Mouse (Mus musculus) adrenal gland, adult 2 months (tissue): ENCODE measurements around the gene 4930402K13Rik. TPM values are rescaled to one million over a fixed set of nuclear protein-coding genes. Genes with fewer than 3 reads are reported as not detected.
"Not testable (repeated sequence)": the region's sequence is repeated elsewhere in the genome, so short reads cannot be mapped to it uniquely, and the experiment has no call there.

Experiments
- DNase-seq: peaks from one replicate; pipeline ENCODE4 v3.0.0; 2021
- long read RNA-seq: library from polyadenylated mRNA; stranded (forward); transcript quantifications from one replicate; pipeline ENCODE4 v2.0.0, GENCODE M21; 2021
- polyA plus RNA-seq: library from polyadenylated mRNA; depleted of rRNA; stranded (reverse); fragments of >200 nt; gene quantifications from 2 replicates; pipeline ENCODE4 v1.2.3, GENCODE M21; 2012; rRNA removed
- total RNA-seq, 2 experiments: library from RNA; stranded (reverse); gene quantifications; 2 replicates each; pipeline ENCODE4 v1.2.3; 2021

The 4930402K13Rik gene
- total RNA-seq = not detected
- polyA plus RNA-seq = not detected in 2 replicates
- long read RNA-seq = 0 reads

GRCm38 (mm10) chrX:9104262-9104661, at the start of gene 4930402K13Rik:
4930402K13Rik (plus strand) TSS chrX:9104562.
- no peak for DNase-seq

GRCm38 (mm10) chrX:9060952-9061351, 43.4 kb upstream of the 4930402K13Rik start:
- DNase-seq = peak; percentile 81

- no peak for DNase-seq
These were observed 42.3 kb upstream of the 4930402K13Rik start for GRCm38 (mm10) chrX:9062101-9062500.

GRCm38 (mm10) chrX:9062715-9063114, 41.6 kb upstream of the 4930402K13Rik start, which contains the start of gene Fthl17f:
Fthl17f (plus strand) TSS chrX:9063015.
- not testable (repeated sequence) for DNase-seq

- peak; percentile 30 for DNase-seq
These were observed 26.7 kb upstream of the 4930402K13Rik start for GRCm38 (mm10) chrX:9077699-9078098.

GRCm38 (mm10) chrX:9095066-9095465, 9.3 kb upstream of the 4930402K13Rik start:
- not testable (repeated sequence) for DNase-seq

GRCm38 (mm10) chrX:9110381-9110780, 6.0 kb downstream of the 4930402K13Rik start:
- no peak for DNase-seq

GRCm38 (mm10) chrX:9124928-9125327, 20.6 kb downstream of the 4930402K13Rik start:
- DNase-seq = no peak

- no peak for DNase-seq
These were observed 24.0 kb downstream of the 4930402K13Rik start for GRCm38 (mm10) chrX:9128317-9128831.

- no peak for DNase-seq
These were observed 35.1 kb downstream of the 4930402K13Rik start for GRCm38 (mm10) chrX:9139290-9139948.

GRCm38 (mm10) chrX:9142669-9143068, 38.3 kb downstream of the 4930402K13Rik start:
- no peak for DNase-seq

Other genes with a start within 250 kb of the 4930402K13Rik start
- gene Gm5751, start 230.3 kb upstream of the 4930402K13Rik start, total RNA-seq = not detected
- gene Gm5751, start 230.3 kb upstream of the 4930402K13Rik start, polyA plus RNA-seq = not detected in 2 replicates
- gene B630019K06Rik, start 212.2 kb upstream of the 4930402K13Rik start, total RNA-seq = 10 to 100 TPM in 1 of 2 experiments, 1 to 10 TPM in 1; 9.8 to 10.6 TPM
- gene B630019K06Rik, start 212.2 kb upstream of the 4930402K13Rik start, polyA plus RNA-seq = 16.7 and 18.1 TPM in 2 replicates
- not detected for gene Fthl17b, start 141.6 kb upstream of the 4930402K13Rik start, total RNA-seq
- gene Fthl17b, start 141.6 kb upstream of the 4930402K13Rik start, polyA plus RNA-seq = not detected in 2 replicates
- gene Fthl17c, start 128.0 kb upstream of the 4930402K13Rik start, total RNA-seq = not detected
- not detected in 2 replicates for gene Fthl17c, start 128.0 kb upstream of the 4930402K13Rik start, polyA plus RNA-seq
- gene Fthl17d, start 117.8 kb upstream of the 4930402K13Rik start, total RNA-seq = not detected
- gene Fthl17d, start 117.8 kb upstream of the 4930402K13Rik start, polyA plus RNA-seq = not detected in 2 replicates
- gene Fthl17e, start 71.1 kb upstream of the 4930402K13Rik start, total RNA-seq = not detected
- gene Fthl17e, start 71.1 kb upstream of the 4930402K13Rik start, polyA plus RNA-seq = not detected in 2 replicates
- gene Fthl17f, start 41.5 kb upstream of the 4930402K13Rik start, total RNA-seq = not detected
- gene Fthl17f, start 41.5 kb upstream of the 4930402K13Rik start, polyA plus RNA-seq = not detected in 2 replicates
- gene Lancl3, start 95.3 kb downstream of the 4930402K13Rik start, total RNA-seq = 1 to 10 TPM; 2.4 TPM
- gene Lancl3, start 95.3 kb downstream of the 4930402K13Rik start, polyA plus RNA-seq = 1.9 and 2.1 TPM in 2 replicates
- gene Gm14862, start 152.3 kb downstream of the 4930402K13Rik start, total RNA-seq = not detected
- not detected in 2 replicates for gene Gm14862, start 152.3 kb downstream of the 4930402K13Rik start, polyA plus RNA-seq
- gene Xk, start 168.2 kb downstream of the 4930402K13Rik start, total RNA-seq = 1 to 10 TPM; 1.7 to 1.9 TPM
- gene Xk, start 168.2 kb downstream of the 4930402K13Rik start, polyA plus RNA-seq = 0.62 and 0.66 TPM in 2 replicates
- not detected for gene H2al1m, start 179.2 kb downstream of the 4930402K13Rik start, total RNA-seq
- gene H2al1m, start 179.2 kb downstream of the 4930402K13Rik start, polyA plus RNA-seq = 0.31 TPM in 1 of 2 replicates, not detected in the other
- gene H2al1k, start 246.1 kb downstream of the 4930402K13Rik start, total RNA-seq = not detected
- not detected in 2 replicates for gene H2al1k, start 246.1 kb downstream of the 4930402K13Rik start, polyA plus RNA-seq